Mouse (Mus musculus) spleen, postnatal 10 days (tissue): ENCODE data around the gene Fanci.

Experiments used
- DNase-seq, 2 experiments: peaks; one replicate each; pipeline ENCODE4 v3.0.0; 2021 to 2022; ENCODE audit warnings: low spot score in 2 of 2

The Fanci gene

DNA sequence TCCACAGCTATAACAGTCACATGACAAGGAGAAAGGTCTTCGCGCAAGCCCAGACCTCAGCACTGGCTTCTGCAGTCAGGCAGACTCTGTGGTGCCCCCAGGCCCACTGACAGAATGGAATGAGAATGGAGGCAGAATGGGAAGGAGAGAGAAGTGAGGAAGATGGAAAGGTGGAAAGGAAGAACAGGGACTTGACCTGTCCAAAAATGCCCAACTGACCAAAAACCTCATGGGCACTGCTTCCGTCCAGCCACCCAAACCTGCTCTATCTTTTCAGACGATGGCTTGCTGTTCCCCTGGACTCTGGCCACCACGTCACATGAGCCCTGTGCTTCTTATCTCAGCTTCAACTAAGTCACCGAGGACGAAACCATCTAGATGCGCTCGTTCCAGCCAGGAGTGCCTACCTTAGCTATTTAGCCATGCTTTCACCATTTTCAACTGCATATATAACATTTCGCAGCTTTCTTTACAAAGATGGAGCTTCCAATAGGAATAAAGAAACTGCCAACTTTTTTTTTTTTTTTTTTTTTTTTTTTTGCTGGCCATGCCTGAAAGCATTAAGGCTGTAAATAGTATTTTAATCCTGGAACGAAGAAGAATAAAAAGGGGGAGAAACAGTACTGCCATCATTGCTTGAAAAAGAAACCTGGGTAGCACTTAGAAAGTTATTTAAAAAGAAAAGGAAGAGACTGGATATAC lies 71.8 kb downstream of the Fanci start:
- DNase-seq = no peak

DNA sequence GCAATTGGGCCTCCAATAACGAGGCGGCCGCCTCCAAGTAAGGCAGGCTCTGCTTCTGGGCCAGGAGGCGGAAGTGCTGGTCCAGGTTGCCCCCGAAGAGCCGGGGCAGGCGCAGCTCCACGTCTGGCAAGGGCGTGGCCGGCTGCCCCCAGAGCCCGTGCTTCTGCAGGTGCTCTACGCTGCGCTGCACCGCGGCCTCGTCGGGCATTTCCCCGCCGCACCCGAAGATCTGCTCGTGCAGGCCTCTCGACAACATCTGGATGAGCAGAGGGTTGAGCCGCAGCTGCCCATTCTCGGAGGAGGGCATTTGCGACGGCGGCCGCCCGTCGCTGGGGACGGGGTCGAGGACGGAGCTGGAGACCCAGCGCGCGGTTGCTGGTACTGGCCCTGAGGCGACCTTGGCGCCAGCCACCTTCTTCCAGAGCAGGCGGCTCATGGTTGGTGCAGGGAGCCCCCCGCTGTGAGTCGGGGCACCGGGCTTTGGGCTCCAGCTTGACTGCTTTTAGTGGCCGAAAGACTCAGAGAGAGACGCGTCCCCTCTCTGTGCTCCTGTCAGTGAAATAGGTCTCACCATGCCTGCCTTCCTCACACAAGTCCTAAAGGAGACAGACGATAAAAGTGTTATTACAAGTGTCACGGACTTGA lies 73.2 kb downstream of the Fanci start:
- DNase-seq = peak; percentile 14 to 54

DNA sequence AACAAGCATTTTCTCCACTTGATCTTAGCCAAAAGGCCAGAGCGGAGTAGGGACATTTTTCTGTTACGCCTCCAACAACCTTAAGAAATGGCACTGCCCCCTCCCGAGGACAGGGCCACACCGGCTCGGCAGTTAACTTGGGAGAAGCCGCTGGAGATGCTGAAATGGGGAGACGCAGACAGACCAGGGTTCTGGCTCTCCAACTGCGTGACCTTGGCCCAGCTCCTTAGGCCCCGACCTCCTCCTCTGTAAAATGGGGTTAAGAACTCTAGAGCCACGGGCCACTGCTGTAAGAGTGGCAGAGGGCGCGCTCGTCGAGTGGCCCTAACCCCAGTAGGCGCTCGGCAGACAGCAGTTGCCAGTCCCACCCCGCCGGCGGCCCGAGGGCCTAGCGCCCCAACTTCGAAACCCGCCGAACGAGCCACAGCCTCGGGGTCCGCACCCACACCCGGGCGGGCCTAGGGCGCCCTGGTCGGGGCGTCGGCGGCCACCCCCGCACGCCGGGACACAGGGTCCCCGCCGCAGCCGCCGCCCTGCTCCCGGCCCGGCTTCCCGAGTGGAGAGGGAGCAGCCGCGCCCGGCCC lies 73.8 kb downstream of the Fanci start:
- peak in 1 of 2 experiments; percentile 73 for DNase-seq

DNA sequence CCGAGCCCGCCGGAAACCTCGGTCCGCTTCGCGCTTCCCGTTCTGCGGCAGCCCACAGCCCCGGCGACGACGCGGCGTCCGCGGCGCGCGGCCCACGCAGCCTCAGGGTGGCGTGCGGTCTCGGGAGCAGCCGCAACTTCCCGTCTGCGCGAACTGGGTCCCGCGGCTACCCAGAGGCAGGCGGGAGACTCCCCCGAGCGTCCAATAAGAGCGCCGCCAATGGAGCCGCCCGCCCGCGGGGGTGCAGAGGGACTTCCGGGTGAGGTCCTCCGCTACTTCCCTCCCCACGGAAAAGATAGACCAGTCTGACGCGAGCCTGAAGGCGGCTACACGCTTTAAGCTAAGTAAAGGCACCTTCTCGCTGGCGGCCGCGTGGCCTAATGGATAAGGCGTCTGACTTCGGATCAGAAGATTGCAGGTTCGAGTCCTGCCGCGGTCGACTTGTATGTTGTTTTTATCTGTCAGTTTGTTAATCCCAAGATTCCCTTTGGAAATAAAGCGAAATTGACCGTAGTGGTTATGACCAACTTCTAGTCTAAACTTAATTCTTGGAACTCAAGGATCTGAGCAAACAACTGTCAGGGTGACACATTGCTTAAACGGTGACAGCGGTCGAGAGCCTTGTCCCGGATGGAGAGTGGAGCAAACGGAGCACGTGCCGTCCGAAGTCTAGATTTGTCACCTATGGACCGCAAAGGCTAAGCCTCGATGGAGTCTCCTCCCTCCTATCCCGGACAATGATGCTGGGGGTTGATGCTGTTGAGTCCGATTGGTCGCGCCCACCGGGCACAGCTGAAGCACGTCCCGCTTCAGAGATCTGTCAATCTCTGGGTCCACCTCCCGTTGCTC lies 74.5 kb downstream of the Fanci start, which contains the start of gene Polg:
Gene Polg (minus strand): TSS at position 310 of the 849 bp plus-strand sequence.
- peak; percentile 96 to 98 for DNase-seq

DNA sequence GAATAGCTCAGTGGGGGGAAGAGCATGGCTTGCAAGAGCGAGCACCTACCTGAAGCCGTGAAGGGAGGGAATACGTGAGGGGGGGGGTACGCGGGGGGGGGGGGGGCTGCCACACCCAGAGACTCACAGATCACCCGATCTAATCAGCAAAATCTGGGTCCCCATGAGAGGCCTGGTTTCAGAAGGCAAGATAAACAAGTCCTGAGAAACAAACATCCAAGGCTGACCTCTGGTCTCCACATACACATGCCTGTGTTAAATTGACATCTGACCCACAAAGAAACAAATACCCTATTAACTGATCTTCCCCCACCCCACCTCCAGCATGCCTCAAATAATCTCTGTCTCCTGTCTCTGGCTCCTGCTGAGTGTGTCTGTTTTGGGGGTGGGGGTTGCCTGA lies 76.2 kb downstream of the Fanci start:
- DNase-seq = no peak

DNA sequence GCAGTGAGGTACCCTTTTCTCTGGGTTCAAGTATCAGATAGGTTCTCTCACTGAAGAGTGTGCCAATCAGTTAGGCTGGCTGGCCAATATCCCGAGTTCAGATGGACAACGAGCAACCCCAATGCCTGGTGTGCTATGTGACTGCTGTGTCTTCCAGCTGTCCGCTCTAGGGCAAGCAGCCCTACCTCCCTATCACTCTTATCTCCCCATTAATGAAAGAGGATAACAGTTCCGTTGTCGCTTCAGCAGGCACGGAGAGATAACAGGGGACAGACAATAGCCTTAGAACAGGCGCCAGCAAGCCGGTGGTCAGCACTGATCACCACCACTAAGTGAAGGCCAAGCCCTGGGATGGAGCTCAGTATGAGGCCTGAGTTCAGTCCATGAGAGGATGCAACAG lies 77.3 kb downstream of the Fanci start:
- no peak for DNase-seq

DNA sequence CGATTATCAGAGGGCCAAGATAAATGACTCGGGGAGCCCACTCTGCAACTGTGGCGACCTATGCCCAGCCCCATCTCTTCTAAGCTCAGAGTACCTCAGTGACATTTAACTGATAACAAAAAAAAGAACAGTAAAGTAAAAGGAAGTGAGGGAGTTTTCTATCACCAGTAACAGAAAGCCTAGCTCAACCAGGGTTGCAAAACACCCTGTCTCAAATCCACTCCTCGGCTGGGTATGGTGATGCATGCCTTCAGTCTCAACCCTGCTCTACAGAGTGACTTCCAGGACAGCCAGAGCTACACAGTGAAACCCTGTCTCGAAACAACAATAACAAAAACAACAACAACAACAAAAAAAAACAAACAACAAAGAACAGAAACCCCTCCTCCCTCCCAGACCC lies 78.0 kb downstream of the Fanci start:
- DNase-seq = no peak

DNA sequence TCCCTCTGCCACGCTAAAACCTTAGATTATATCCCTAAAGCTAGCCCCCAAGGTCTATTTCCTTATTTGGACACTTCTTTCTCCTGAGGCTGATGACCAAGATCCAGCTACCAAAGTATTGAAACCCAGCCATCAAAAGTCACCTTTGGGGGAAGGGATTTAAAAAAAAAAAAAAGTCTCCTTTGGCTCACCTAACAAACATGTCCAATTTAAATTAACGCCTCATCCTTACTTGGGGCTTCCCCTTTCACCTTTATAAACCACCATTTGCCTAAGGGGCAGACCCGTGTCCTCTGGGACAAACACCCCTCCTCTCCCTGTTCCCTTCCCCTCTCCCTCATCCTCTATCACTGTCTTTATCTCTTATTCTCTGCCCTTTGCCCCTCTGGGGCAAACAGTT lies 79.0 kb downstream of the Fanci start:
- DNase-seq = no peak

DNA sequence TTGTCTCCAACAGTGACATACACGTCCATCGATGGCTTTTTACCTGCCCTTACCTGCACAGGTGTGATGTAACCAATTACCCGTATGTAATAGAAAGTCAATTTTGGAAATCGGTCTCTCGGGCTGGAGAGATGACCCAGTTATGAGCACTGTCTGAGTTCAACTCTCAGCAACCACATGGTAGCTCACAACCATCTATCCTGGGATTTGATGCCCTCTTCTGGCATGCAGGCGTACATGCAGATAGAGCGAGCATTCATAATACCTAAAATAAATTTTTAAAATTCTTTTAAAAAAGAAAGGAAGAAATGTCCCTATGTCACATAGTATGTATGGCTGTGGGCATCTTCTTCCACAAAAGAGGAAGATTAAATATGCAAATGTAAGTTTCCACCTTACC lies 79.7 kb downstream of the Fanci start:
- DNase-seq = no peak

DNA sequence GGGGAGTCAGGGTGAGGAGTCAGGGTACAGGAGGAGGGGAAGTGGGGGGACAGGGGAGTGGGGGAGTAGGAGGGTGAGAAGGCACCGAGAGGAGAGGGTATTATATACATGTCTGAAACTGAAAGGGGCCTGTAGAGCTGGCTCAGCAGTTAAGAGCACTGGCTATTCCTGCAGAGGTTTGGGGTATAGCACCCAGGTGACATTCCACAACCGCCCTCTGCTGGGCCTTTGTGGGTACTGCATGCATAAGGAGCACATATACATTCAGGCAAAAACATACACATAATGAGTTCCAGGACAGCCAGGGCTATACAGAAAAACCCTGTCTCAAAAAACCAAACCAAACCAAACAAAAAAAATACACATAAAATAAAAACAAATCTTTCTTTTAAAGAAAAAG lies 81.1 kb downstream of the Fanci start:
- DNase-seq = peak in 1 of 2 experiments; percentile 45

DNA sequence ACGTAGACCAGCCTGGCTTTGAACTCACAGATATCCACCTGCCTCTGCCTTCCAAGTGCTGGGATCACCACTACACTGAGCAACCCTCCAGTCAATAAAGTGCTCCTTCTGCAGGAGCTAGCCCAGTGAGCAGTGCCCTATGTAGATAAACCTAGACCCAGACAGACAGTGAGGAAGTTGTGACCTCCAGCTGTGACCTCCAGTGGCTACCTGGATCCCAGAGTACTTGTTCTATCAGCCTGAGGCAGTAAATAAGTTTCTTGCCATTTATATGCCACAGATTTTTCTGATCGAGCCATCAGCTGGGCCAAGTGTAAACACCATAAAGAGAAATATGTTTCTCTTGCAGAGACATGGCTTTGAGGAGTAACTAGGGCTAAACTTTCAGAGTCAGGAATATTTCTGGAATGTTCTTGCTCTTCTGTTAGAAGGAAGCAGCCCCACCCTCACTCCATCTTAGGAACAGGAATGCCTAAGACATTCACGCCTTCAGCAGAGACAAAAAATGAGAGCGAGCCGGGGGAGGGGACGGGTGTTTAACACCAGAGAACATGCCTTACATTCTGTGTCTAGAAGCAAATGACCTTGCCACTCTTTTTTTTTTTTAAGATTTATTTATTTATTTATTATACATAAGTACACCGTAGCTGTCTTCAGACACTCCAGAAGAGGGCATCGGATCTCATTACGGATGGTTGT lies 81.9 kb downstream of the Fanci start:
- no peak for DNase-seq

DNA sequence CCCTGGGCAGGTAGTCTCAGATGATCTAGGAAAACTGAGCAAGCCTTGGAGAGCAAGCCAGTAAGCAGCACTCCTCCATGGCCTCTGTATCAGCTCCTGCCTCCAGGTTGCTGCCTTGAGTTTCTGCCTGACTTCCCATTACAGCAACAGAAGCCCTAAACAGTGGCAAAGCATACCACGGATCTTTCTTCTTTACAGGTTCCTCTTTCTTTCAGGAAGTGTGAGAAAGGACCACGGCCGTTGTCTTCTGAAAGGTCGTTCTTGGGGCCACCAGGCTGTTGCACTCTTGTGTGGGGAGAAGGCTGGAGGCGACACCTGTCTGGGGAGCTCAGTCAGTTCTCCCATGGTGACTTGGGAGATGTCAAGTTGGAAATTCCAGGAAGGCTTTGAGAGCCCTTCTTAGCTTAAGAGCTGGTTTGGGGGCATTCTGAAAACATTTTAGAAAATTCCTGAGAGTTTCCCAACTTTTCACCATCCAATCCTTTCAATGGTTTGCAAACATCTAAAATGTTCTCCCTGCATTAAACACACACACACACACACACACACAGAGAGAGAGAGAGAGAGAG lies 83.2 kb downstream of the Fanci start:
- DNase-seq = no peak

DNA sequence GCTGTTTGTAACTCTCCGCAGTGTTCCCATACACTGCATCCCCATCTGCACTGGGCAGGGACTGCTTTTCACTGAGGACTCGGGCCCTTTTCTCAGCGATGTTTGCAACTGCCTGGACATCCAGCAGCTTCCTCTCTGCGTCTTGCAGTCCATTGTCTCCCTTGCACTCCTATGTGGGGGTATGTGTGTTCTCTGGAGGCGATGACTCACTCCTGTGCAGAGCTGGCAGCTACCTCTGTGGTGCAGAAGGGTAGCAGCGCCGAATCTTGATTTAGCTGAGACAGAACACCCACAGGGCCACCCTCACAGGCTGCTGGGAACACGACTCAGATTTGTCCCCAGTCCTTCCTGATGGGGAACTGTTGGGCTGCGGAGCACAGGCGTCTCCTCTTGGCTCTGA lies 94.8 kb downstream of the Fanci start:
- no peak for DNase-seq

DNA sequence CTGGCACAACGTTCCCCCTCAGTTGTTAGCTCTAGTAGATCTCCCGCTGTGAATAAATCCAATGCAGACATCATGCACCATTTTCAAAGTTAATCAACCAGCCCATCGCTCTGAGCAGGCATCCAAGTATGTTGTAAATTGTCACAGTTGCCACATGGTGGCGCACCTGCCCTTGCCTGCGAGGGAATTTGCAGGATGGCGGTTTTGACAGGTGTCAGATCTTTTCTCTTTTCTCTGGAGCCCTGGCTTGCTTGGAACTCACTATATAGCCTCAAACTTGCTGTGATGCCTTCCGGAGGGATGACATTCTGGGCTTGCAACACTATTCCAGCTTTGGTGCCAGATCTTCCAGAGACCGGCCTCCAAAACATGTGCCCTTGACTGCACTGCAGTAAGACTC lies 102.2 kb downstream of the Fanci start:
- DNase-seq = peak in 1 of 2 experiments; percentile 59

DNA sequence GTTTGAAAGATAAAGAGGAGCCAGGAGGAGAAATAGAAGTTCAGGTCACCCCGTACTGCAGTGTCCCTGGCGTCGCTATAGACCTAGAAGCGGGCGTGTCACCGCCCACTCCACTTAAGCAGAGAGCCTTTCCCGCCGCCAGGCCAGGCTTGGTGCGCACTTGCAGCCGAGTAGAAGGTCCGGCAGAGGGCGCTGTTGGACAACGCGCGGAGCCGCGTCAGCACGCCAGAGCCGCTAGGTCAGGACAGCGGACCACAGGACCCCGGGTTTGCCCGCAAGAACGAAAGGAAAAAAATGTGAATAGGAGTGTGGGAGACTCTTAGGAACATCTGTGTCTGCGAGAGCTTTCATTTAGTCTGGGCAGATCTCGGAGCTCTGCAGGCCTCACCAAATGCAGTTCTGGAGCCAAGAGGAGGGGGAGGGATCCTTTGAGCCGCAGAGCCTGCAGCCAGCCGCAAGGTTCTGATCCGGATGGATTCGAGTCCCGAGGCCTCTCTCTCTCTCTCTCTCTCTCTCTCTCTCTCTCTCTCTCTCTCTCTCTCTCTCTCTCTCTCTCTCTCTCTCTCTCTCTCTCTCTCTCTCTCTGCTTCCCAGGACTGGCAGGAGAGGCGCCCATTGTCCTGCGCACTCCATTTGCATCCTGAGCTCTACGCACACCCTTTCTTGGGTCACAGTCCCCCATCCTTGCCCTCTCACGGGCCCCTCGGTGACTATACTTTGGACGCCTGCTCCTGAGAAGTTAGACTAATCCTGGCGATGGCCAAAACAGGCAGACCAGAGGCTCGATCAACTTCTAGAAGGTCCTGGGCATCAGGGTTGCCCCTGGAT lies 104.5 kb downstream of the Fanci start:
- DNase-seq = peak; percentile 63 to 87

DNA sequence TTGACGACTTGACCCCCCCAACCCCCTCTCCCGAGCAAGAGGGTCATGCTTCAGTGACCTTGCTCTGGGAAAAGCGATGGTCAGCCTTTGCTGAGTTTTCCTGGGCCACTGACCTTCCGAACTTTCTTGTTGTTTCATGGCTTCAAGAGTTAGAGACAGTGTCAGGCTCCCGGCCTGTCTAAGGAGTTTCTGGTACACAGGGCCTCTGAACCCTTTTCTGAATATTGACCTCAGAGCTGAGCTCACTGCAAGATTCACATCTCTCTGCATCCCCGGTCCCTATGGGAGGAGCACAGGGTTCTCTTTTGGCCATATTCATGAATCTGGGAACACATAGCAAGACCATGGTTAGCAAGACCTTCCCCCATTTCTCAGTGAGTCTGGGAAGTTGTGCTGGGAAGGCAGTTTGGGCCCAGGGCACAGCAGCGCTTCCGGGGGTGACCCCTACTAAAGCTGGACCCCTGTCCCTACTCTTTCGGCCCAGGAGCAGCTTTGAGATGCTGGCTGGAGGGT lies 105.1 kb downstream of the Fanci start:
- no peak for DNase-seq

DNA sequence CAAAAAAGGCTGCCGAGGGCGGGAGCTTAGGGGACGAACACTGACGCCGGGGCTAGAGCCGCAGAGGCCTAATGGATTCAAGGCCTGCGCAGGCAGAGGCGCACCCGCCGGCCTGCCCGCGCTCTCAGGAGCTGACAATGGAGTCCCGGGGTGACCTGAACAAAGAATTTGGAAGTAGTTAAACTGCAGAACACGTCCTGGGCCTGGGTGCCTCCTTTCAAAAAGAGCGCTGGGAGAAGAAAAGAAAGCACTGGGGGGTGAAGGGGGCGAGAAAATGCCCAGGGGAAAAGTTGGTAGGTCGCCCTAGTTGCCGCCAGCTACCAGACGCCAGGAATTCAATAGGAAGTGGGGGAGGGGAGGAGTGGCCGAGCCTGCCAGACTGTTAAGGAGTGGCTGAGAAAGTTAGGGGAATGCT lies 106.0 kb downstream of the Fanci start:
- DNase-seq = no peak

DNA sequence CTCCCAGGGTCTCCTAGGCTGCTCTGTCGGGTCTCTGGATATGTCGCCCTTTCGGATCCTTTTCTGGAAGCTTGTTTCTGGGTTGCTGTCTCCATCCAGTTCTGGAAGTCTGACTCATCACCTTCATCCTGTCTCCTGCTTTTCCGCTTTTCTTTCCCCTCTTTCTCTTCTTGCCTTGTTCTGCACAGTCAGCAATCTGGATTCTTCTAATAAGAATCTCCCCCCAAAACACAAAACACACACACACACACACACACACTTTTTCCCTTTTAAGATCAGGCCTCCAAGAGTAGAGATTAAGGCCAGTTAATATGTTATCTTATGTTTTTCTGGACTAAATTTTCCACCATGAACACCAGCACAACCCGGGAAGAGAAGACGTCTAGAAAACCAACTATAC lies 106.6 kb downstream of the Fanci start:
- DNase-seq = no peak

DNA sequence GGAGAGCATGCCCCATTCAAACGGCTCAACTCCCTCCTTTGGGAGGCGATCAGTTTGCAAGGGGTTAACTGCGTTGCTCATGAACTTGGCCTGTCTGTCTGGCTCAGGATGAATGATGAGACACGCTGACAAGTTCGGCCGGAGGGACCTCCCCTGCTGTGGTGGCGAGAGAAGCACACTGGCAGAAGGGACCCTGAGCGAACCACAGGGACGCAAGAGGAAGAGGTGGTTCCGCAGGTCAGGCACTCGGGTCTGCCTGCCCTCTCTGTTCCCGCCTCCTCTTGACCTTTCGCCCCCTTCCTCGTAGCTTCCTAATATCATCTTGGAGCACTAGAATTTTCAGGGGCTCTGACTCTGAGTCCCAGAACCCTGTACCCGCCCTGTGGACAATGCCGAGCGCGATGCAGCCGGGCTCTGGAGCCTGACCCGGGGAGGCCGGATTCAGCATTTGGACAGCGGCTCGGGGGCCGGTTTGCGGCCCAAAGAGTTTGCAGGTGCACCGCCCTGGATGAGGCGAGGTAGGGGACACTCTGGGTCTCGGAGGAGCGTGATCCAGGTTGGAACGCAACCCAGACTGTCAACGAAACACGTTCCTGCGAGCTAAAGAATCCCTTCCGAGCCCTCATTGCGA lies 107.4 kb downstream of the Fanci start:
- DNase-seq = peak in 1 of 2 experiments; percentile 61
